Mouse (Mus musculus) adrenal gland, adult 18-20 months (tissue): Measurements from ENCODE around the gene Mmp10. TPM values are rescaled to one million over a fixed set of nuclear protein-coding genes. Genes with fewer than 3 reads are reported as not detected.

Source experiments
- DNase-seq, 2 experiments: peaks; one replicate each; pipeline ENCODE4 v3.0.0; 2021 to 2022; ENCODE audit warnings: low spot score in 2 of 2
- long read RNA-seq, 2 experiments: library from polyadenylated mRNA; stranded (forward); transcript quantifications; one replicate each; pipeline ENCODE4 v2.0.0; 2021
- total RNA-seq, 2 experiments: library from RNA; stranded (reverse); gene quantifications; 1 replicate in 1 of 2; 2 replicates in 1 of 2; pipeline ENCODE4 v1.2.3; 2021

The Mmp10 gene
- total RNA-seq, result not detected
- long read RNA-seq, experiment 1, result 0 reads
- long read RNA-seq, experiment 2, result 0 reads

DNA sequence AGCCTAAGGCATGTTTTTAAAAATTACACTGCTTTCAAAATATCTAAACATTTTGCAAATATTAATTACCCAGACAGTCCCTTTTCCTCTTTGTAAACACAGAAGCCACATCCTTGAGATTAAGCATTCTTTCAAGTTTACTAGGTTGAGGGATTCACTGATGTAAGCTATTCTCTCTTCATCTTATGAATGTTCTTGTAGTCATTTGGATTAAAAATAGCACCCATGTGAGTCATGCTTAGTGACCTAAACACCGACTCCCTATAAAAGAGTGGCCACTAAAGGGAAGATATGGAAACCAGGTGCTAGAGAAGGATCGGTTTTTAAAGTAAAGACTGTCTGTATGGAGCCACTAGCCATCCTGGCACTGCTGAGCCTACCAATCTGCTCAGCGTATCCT lies at the start of gene Mmp10:
TSS of gene Mmp10 (plus strand) at position 302 of the 400 bp plus-strand sequence.
- DNase-seq, result no peak

DNA sequence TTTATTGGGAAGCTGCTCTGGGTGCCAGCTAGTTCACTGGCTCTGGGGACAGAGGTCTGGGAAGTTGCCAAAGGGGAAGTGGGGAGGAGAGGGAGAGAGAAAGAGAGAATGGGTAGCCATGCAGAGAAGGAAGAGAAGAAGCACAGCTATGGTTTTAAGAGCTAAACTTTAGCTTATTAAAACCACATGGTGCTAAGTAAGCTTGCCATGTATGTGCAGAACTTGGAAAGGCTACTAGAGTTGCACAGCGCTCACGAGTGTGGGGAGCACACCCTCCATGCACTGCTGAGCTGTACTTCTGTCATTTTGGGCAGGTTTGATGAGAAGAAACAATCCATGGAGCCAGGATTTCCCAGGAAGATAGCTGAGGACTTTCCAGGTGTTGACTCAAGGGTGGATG lies 48.9 kb upstream of the Mmp10 start:
- DNase-seq, result no peak

DNA sequence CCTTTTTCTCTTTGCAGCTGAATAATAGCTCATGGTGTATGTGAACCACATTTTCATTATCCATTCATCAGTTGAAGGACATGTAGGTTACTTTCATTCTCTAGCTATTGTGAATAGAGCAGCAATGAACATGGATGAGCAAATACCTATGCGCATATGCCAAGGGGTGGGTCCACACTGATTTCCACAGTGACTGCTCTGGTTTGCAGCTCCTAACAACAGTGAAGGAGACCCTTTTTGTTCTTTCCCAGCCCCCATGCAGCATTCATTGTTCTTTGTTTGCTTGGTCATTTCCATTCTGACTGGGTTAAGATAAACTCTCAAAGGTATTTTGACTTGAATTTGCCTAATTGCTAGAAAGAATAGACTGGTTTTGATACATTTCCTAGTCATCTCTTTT lies 31.9 kb upstream of the Mmp10 start:
- no peak for DNase-seq

DNA sequence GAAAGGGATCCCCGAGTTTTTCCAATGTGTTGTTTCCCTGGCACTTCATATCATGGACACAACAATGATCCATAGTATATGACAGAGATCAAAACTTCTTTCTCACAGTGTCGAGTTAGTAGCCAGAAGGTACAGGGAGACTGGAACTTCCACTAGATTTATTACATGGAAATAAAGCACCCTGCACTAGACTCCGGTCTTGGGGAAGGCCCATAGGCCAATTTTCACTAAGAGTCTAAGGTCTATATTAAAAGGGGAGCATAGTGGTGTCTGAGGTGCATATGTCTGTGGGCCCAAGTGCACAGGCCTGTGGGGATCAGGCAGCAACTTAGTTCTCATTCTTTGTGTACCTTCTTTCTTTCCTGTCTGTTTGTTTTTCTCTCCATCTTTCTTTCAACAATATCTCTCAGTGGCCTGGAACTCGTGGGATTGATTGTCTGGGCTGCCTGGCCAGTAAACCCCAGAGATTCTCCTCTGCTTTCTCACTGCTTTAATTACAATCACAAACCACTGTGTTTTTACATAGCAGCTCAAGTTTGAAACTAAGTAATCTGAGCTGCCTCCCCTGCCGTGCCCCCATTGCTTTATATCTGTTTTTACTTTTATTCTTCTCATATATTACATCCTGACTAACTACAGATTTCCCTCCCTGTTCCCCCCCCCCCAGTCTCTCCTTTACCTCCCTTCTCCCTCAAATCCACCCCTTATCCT lies 18.3 kb upstream of the Mmp10 start:
- no peak for DNase-seq

DNA sequence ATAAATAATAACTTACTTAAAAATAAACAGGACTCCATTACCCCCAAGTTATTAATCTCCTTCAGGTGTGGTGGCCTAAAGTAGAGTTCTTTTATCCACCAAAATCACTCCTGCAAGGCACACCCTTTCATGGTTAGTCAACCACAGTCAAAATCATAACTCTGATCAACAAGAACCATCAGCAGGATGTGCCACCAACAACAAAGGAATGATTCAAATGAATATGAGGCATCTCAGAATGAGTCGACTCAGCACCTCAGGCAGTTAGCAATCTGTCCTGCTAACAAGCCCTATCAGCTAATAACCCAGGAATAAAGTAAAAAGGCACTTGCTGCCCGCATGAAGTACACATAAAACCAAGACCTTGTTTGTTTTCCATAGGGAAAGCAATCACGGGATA lies 1.0 kb upstream of the Mmp10 start:
- DNase-seq, result no peak

DNA sequence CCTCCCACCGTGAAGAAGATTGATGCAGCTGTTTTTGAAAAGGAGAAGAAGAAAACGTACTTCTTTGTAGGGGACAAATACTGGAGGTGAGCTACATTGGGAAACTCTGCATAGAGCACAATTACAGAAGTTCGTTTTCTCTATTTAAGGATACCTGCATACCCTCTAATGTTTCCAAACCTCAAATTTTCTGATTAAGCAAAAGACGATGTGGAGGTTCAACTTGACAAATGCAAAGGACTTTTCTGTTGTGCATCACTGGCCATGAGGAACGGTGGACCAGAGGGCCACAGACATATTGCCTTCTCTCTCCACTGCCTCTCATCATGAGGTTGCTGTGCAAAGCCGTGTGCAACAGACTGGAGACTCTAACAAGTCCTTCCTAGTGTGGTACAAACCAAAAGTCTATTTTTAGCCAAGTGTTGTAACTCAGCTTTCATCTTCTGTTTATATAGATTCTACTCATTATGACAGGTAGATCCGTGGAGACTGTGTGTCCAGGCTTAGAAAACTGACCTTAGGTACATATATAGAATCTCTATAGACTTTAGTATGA lies 5.2 kb downstream of the Mmp10 start:
- DNase-seq, result no peak

DNA sequence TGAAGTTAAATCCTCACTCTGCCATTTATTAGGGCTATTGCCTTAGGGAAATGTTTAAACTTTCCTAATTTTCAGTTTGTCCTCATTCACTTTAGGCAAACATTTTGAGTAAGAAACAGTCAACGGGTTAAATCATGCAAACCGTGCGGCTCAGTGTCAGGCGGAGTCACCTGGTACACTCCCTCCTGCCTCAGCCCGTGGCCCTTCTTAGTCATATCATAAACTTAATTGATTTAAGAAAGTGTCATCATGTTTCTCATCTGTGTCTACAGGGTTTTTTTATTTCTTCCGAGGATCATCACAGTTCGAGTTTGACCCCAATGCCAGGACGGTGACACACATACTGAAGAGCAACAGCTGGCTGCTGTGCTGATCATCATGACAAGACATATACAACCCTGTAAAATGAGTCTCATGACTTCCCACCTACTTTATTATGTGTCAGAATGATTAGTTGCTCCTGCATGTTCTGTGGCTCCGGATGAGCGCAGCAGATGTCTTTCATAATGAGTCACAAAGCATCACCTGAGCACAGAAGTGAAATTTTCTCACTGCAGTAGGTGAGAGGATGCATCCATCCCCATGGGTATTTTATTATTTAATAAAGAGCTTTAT lies 7.6 kb downstream of the Mmp10 start:
- DNase-seq, result no peak

DNA sequence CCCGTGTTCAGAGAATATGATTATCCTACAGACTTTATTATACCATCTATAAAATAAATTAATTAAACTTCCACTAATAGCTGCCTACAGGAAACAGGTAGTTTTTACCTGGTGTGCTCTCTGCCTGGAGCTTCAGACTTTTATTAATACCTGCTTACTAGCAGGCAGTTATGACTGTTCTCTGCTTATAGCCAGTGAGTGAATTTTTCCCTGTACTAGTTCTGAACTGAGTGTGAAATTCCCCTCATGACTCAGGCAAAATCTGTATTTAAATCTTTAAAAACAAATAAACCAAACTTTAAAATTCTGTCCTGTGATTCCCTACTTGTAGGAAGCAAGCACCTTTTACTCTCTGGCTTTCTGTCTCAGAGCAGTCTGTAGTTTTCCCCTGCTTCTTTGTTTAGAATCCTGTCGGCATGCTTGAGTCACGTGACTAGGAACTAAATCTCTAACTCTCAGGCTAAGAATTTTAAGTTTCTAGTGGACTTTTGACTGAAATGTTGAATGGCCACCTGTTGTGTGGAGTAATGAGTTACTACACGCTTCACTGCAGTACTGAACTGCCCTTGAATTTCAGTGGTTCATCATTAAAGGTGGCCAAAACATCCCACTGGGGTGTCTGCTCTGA lies 15.9 kb downstream of the Mmp10 start:
- no peak for DNase-seq

DNA sequence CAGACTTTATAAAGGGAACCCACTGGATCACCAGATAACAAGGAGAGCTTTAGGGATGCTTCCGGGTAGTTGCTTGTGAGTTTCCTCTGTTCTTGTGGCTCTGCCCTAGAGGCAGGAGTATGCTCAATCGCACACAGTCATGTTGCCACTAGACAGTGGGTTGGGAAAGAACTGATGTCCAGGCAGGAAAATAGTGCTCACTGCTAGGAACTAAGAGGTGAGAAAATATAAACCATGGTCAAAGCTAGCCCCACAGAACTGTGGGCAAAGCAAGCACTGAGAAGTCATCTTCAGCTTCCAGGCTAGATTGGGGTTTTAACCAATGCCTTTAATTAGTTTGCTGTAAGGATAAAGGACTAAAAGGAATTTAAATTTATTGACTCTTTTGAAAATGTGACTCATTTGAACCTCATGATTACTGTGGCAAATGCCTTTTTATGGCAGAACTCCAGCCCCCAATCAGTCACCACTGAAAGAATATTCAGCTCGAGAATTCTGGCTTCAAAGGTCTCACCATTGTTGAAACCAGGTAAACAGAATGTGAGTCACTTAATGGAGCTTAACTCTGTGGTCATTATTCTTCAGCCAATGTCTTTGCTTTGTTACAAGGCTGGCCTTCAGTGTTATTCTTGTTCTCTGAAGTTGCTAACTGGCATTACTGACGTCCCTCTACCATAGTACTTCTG lies 24.2 kb downstream of the Mmp10 start:
- DNase-seq, result no peak

DNA sequence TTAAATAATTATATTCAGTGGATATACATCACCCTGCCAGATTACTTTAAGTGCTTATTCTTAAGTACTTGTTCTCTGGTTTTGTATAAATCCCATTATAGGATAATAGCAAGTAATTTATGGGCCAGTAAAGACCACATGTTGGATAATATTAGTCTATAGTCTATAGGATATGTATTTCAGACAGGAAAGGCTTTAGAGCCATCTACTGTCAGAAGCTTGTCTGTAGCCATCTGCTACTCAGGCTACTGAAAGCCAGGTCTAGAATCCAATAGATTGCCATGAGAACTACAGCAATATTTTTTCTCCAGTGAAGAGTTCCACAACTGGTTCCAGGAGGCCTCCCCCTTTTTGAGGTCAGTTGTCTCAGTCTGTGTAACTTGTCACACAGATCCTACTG lies 40.6 kb downstream of the Mmp10 start:
- no peak for DNase-seq

DNA sequence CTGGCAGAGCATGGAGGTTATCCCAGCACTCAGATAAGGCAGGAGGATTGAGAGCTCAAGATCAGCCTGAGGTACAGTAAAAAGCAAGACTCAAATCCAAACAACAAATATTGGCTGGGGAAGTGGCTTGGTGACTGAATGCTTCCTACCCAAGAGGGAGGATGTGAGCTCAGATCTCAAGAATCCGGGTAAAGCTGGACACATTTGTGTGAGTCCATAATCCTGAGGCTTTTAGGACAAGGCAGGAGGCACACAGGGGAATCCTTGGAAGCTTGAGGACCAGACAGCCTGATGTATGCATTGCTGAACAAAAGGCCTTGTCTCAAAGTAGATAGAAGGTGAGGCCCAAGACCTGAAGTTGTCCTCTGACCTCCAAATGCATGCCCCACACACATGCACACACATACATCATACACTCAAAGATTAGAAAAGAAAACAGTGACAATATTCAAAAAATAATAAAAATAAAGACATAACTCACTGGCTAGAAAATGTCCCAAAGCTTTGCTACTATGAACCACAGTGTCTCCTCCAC lies 42.8 kb downstream of the Mmp10 start:
- no peak for DNase-seq

DNA sequence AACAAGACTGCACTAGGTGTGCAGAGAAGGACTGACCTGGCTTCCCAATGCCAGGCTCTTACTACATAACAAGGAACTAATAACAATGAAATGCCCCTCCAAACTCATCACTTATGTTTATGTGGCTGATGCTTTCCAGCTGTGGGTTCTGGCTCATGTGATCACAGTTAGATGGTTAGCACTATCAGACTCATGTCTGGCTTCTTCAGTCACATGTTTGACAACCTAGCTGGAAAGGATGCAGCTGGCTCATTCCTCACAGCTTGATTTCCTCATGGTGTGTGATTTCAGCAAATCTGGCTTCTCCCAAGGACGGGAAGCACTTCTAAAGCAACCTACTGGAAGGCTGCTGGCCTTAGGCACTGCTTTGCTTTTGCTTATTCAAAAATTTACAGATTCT lies 43.3 kb downstream of the Mmp10 start:
- DNase-seq, result no peak

DNA sequence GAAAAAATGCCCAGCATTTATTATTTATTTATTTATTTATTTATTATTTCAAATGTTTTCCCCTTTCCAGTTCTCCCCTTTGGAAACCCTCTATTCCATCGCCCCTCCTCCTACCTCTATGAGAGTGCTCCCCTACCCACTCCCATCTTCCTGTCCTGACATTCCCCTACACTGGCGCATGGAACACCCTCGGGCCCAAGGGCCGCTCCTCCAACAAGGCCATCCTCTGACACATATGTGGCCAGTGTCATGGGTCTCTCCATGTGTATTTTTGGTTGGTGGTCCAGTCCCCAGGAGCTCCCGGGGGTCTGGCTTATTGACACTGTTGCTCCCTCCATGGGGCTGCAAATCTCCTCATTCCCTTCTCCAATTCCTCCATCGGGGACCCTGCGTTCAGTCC lies 43.8 kb downstream of the Mmp10 start:
- no peak for DNase-seq

DNA sequence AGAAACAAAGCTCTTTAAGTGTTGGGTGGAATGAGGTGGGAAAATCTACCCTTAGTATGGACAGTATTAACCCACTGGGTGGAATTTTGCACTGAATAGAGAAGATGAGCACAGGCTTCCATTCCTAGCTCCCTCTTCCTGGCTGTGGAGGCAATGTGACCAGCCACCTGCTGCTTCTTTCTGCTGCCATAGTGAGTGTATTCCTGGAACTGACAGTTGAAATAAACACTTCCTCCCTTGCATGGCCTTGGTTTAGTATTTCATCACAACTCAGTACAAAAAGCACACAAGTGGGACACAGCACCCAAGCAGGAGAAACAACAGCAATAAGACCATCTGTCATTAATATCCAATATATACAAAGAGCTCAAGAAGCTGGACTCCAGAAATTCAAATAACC lies 49.8 kb downstream of the Mmp10 start:
- no peak for DNase-seq

DNA sequence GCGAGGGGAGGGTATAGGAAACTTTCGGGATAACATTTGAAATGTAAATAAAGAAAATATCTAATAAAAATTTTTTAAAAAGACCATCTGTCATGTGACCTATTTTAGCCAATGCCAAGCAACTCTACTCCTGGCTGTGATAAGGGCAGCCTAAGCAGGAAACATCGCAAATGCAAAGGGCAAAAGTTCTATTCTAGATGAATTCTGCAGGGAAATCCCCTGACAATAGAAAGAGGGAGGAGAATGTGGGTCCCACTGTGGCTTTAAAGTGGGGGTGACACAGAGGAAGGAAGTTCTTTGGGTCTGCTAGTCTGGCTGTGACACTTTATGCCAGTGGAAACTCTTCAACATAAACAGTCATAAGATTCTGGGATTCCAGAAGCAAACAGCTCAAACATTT lies 51.4 kb downstream of the Mmp10 start:
- DNase-seq, result no peak

DNA sequence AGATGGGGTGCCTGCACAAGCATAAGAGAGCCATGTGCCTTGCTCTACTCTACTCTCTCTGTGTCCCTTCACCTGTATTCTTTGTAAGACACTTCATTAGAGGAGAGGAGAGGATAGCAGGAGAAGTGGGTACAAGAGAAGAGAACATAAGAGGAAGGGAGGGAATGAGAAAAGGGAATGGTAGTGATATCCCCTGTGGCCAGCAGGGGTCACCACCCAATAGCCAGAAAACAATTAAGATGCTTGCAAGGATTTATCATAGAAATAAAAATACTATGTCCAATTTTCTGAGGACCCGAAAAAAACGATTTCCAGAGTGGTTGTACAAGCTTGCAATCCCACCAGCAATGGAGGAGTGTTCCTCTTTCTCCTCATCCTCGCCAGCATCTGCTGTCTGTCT lies 52.2 kb downstream of the Mmp10 start:
- peak; percentile 12 to 31 for DNase-seq

DNA sequence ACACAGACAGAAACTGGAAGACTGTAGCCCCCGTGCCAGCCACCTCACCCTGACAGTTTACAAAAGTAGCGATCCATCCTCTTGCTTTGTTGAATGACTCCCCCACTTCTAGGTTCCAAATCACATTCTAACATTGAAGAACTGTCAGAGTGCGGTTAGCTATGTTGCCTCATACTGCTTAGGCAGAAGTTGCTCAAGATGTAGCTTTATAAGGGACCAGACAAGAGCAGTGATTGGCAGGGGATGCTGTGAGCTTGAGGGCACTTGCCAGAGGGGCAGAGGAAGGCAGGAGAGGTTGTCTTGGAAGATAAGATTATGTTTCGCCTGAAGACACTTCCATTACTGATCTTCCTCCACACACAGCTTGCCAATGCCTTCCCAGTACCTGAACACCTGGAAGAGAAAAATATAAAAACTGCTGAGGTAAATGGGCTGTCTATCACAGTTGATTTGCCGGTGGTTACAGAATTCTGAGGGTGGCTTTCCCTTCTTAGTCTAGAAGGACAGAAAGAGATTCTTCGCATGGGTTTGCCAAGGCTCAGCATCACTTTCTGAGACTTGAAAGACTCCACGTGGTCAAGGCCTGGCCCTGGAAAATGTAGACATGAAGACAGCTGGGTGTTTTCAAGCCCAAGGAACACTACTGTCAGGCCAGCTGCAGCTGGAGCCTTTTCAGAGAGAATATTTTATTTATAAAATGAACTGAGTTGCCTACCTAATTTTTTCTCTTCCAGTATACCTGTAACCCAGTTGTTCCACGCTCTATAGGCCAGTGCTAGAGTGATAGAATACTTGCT lies 56.3 kb downstream of the Mmp10 start, which contains the start of gene Mmp8:
TSS of gene Mmp8 (plus strand) at position 236 of the 797 bp plus-strand sequence.
- DNase-seq, result no peak
